Comparison of ENCODE assay signal across 8 mouse cellular contexts in genomic region chr3:108297050-108297419, GRCm38 (mm10). TPM values are rescaled to one million over a fixed set of nuclear protein-coding genes. Genes with fewer than 3 reads are reported as not detected.
DNase-seq lines count a peak whose midpoint lies in the region; ATAC-seq and TF ChIP-seq lines count a peak whose summit lies in the region.

No protein-coding gene starts in this region.

- peaks cover 19% of the 10 kb centered on the region for H3K4me1 ChIP-seq in kidney, postnatal 0 days (replicated peaks; ENCODE audit: insufficient read depth, low read length)
- H3K4me1 ChIP-seq in embryonic facial prominence, embryonic 14.5 days (ENCODE audit: control insufficient read depth, insufficient read depth, low read length): peaks cover 21% of the 10 kb centered on the region
- H3K4me1 ChIP-seq in intestine, embryonic 16.5 days (ENCODE audit: control insufficient read depth, insufficient read depth, low read length): peaks cover 28% of the 10 kb centered on the region
- peaks cover 57% of the 10 kb centered on the region for H3K4me1 ChIP-seq in neural tube, embryonic 13.5 days (replicated peaks)

- ATAC-seq in kidney, postnatal 0 days (replicated peaks; ENCODE audit: low FRiP score, low read depth): no peak
- ATAC-seq in embryonic facial prominence, embryonic 14.5 days (ENCODE audit: low read depth): no peak
- no peak for ATAC-seq in intestine, embryonic 16.5 days
- ATAC-seq in neural tube, embryonic 13.5 days (ENCODE audit: low read depth): 0 out of 2 replicates have a peak, but pooled peaks have one; percentile 19

- peak overlapping the region; percentile 65 for H3K27ac ChIP-seq in kidney, postnatal 0 days
- 0 out of 2 replicates have a peak overlapping the region, but pooled peaks have one; percentile 61 for H3K27ac ChIP-seq in embryonic facial prominence, embryonic 14.5 days (replicated peaks; ENCODE audit: low read depth, low read length)
- H3K27ac ChIP-seq in intestine, embryonic 16.5 days (ENCODE audit: low read length): peak overlapping the region; percentile 64
- H3K27ac ChIP-seq in neural tube, embryonic 13.5 days (replicated peaks): peak overlapping the region; percentile 61

- no peak for TF ChIP-seq CTCF in kidney, postnatal 0 days (IDR thresholded peaks at IDR 0.05; ENCODE audit: low read depth)

- H3K9me3 ChIP-seq in kidney, postnatal 0 days (replicated peaks; ENCODE audit: low read length): no peaks in the 10 kb centered on the region
- H3K9me3 ChIP-seq in embryonic facial prominence, embryonic 14.5 days (ENCODE audit: control insufficient read depth, low read length): no peaks in the 10 kb centered on the region
- no peaks in the 10 kb centered on the region for H3K9me3 ChIP-seq in intestine, embryonic 16.5 days (ENCODE audit: control insufficient read depth, low read length)
- H3K9me3 ChIP-seq in neural tube, embryonic 13.5 days: no peaks in the 10 kb centered on the region

- H3K4me2 ChIP-seq in kidney, postnatal 0 days (ENCODE audit: low read length): peak overlapping the region; percentile 23; the same call in 1 of the 2 replicates
- 0 out of 2 replicates have a peak overlapping the region, but pooled peaks have one; percentile 47 for H3K4me2 ChIP-seq in embryonic facial prominence, embryonic 14.5 days (ENCODE audit: low read depth, low read length)
- H3K4me2 ChIP-seq in intestine, embryonic 16.5 days (ENCODE audit: low read depth, low read length): no peak overlapping the region
- peak overlapping the region; percentile 47; the same call in 1 of the 2 replicates for H3K4me2 ChIP-seq in neural tube, embryonic 13.5 days

- H3K36me3 ChIP-seq in kidney, postnatal 0 days (ENCODE audit: insufficient read depth, low read length): no peaks in the 10 kb centered on the region
- H3K36me3 ChIP-seq in embryonic facial prominence, embryonic 14.5 days (ENCODE audit: control insufficient read depth, insufficient read depth, low read length): no peaks in the 10 kb centered on the region
- no peaks in the 10 kb centered on the region for H3K36me3 ChIP-seq in intestine, embryonic 16.5 days (ENCODE audit: control insufficient read depth, insufficient read depth, low read length)
- H3K36me3 ChIP-seq in neural tube, embryonic 13.5 days: no peaks in the 10 kb centered on the region

- no peak for DNase-seq in kidney, postnatal 0 days (ENCODE audit: low spot score)
- DNase-seq in kidney, postnatal 25 days: no peak
- no peak for DNase-seq in embryonic facial prominence, embryonic 14.5 days (ENCODE audit: low spot score)
- DNase-seq in cerebellum, postnatal 14 days: no peak
- no peak for DNase-seq in right cerebral cortex, postnatal 10 days (ENCODE audit: low spot score in 2 of 2)
- no peak for DNase-seq in adrenal gland, postnatal 36 days

- 0 out of 2 replicates have a peak overlapping the region, but pooled peaks have one; percentile 27 for H3K9ac ChIP-seq in kidney, postnatal 0 days (ENCODE audit: low read depth, low read length)
- no peak overlapping the region for H3K9ac ChIP-seq in embryonic facial prominence, embryonic 14.5 days (ENCODE audit: low read depth, low read length)
- H3K9ac ChIP-seq in intestine, embryonic 16.5 days (ENCODE audit: low read depth, low read length): peak overlapping the region; percentile 9; the same call in 1 of the 2 replicates
- H3K9ac ChIP-seq in neural tube, embryonic 13.5 days: peak overlapping the region; percentile 58

- WGBS in kidney, postnatal 0 days: 72% methylated on average over 7 of the region's 7 CpGs
- WGBS in embryonic facial prominence, embryonic 14.5 days: 66% methylated on average over 7 of the region's 7 CpGs
- 63% methylated on average over 7 of the region's 7 CpGs for WGBS in intestine, embryonic 16.5 days
- 61% methylated on average over 7 of the region's 7 CpGs for WGBS in neural tube, embryonic 13.5 days

- H3K4me3 ChIP-seq in kidney, postnatal 0 days (replicated peaks; ENCODE audit: low read depth, low read length): no peak overlapping the region
- H3K4me3 ChIP-seq in embryonic facial prominence, embryonic 14.5 days (ENCODE audit: low read depth, low read length): no peak overlapping the region
- H3K4me3 ChIP-seq in intestine, embryonic 16.5 days (ENCODE audit: low read length): no peak overlapping the region
- H3K4me3 ChIP-seq in neural tube, embryonic 13.5 days: no peak overlapping the region

- no peaks in the 10 kb centered on the region for H3K27me3 ChIP-seq in kidney, postnatal 0 days (ENCODE audit: insufficient read depth, low read length)
- no peaks in the 10 kb centered on the region for H3K27me3 ChIP-seq in embryonic facial prominence, embryonic 14.5 days (replicated peaks; ENCODE audit: control insufficient read depth, insufficient read depth, low read length)
- H3K27me3 ChIP-seq in intestine, embryonic 16.5 days (replicated peaks; ENCODE audit: control insufficient read depth, insufficient read depth, low read length): no peaks in the 10 kb centered on the region
- no peaks in the 10 kb centered on the region for H3K27me3 ChIP-seq in neural tube, embryonic 13.5 days

RNA-seq across cellular contexts. Expression of gene Sort1, which starts 13.2 kb away (rescaled TPM):
- 11.7 and 12.4 TPM in 2 replicates for polyA plus RNA-seq in kidney, postnatal 0 days (2015; fragmentation: Nextera tagmentation; extraction: Ambion mirVana)
- polyA plus RNA-seq in embryonic facial prominence, embryonic 14.5 days (2014; fragmentation: Nextera tagmentation; extraction: Ambion mirVana): 16.5 and 18.0 TPM in 2 replicates
- polyA plus RNA-seq in intestine, embryonic 16.5 days (2015; fragmentation: Nextera tagmentation; extraction: Ambion mirVana): 3.7 and 4.3 TPM in 2 replicates
- polyA plus RNA-seq in neural tube, embryonic 13.5 days (2015; fragmentation: Nextera tagmentation; extraction: Ambion mirVana): 19.4 and 20.4 TPM in 2 replicates
- total RNA-seq in adrenal gland, postnatal 36 days (2021): 10 to 100 TPM; 40.7 to 50.8 TPM

RNA-seq across cellular contexts. Expression of gene Psma5, which starts 40.3 kb away (rescaled TPM):
- 254 and 255 TPM in 2 replicates for polyA plus RNA-seq in kidney, postnatal 0 days (2015; fragmentation: Nextera tagmentation; extraction: Ambion mirVana)
- polyA plus RNA-seq in embryonic facial prominence, embryonic 14.5 days (2014; fragmentation: Nextera tagmentation; extraction: Ambion mirVana): 303 and 324 TPM in 2 replicates
- polyA plus RNA-seq in intestine, embryonic 16.5 days (2015; fragmentation: Nextera tagmentation; extraction: Ambion mirVana): 249 and 278 TPM in 2 replicates
- 242 and 259 TPM in 2 replicates for polyA plus RNA-seq in neural tube, embryonic 13.5 days (2015; fragmentation: Nextera tagmentation; extraction: Ambion mirVana)
- 10 to 100 TPM; 96.6 to 97.5 TPM for total RNA-seq in adrenal gland, postnatal 36 days (2021)
